Mouse (Mus musculus): ENCODE measurements at regions not wholly inside any gene's neighbourhood (a gene's known extent, or its start where the extent isn't known, plus 50 kb on each side); places are given as distances from the start of the nearest gene placed in this dataset.
"Not testable (repeated sequence)": the region's sequence is repeated elsewhere in the genome, so short reads cannot be mapped to it uniquely, and the experiment has no call there.

DNA sequence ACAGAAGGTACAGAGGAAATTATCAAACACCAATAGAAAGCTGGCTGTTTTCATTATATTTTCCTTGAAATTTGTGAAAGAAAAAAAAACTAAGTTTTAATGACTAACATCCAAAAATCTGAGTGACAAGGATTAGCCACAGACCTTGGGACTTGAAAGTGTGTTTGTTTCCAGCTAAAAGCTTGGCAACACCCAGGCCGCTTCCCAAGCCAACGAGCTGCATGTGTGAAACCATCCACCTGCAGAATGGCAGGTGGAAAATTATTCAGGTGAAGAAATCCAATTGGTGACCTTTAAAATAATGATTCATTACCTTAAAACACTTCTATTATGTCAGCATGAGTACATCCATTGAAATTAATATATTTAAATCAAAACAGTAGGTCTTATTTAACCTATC lies 672.7 kb upstream of the Mms22l start:
- DNase-seq = no peak

DNA sequence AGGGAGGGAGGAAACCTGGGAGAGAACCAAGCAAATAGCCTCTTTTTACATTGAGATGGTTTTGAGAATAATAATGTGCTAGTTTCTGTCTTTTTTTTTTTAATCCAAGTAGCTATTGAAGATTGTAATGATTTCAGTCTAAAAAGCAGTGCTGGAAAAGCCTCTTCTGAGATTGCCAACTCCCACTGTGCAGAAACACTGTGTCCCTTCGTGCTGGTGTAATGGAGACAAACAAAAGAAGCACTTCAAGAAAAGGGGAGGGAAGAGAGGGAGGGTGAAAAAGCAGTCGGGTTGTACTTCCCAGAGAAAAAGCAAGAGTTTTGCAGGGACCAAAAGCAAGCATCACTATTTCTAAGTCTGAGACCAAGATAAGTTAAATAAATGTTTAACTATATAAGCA lies 669.4 kb upstream of the Mms22l start:
- DNase-seq = no peak

DNA sequence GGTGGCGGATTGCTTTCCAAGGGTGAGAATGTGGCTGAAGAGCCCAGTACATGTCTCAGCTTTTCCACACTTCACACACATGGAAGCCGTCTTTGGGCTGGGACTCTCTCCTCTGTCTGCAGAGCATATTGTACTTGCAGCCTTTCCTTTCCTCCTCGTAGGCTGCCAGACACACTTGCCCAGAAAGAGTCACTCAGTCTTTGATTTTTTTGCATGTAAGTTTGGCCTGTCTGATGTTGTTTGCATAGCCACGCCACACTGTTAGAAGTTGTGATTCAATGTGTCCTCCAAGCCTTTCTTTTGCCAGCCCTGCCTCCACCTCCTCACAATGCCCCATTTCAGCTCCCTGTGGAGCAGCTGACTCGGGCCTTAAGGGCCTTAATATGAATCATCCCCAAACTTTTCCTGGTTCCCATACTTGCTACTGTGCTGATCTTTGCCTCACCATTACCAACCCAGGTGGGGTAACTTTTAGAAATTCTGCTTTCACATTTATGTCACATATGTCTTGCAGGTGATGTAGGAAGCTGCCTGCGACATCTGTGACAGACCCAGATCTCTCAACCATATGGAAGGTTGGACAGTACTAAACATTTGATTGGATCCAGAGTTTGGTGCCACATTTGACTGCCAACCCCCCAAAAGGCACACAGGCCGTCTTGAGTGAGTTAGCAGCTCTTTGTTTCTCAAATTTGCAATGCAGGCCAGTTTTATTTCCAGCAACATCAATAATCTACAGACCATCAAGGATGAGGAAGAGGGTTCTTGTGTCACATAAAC lies 663.7 kb upstream of the Mms22l start:
- DNase-seq = peak; percentile 82

DNA sequence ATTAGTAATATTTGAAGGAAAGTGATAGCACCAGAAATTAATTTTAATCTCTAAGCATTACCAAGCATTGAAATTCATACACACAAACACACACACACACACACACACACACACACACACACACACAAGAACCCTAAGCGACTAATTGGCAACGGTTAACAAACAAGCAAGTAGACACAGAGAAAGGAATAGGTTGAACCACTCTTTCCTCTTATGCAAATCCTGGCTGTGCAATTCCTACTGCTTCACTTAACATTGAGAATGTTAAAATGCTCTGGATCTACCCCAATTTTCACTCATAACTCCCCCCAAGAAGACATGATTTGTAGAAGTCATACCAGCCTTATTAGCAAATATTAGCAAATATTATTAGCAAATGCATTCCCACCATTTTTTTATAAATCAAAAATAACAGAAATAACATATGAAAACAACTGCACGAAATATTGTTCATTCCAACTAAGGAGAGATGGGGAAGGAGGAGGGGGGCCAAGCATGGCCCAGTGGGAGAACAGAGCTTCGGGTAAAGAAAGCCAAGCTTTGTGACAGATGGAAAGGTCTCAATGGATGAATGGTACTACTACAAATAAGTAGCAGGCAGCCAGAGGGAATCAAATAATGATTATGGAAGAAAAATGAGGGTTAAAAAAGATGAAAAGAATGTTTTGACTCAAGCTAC lies 652.5 kb upstream of the Mms22l start:
- no peak for DNase-seq

DNA sequence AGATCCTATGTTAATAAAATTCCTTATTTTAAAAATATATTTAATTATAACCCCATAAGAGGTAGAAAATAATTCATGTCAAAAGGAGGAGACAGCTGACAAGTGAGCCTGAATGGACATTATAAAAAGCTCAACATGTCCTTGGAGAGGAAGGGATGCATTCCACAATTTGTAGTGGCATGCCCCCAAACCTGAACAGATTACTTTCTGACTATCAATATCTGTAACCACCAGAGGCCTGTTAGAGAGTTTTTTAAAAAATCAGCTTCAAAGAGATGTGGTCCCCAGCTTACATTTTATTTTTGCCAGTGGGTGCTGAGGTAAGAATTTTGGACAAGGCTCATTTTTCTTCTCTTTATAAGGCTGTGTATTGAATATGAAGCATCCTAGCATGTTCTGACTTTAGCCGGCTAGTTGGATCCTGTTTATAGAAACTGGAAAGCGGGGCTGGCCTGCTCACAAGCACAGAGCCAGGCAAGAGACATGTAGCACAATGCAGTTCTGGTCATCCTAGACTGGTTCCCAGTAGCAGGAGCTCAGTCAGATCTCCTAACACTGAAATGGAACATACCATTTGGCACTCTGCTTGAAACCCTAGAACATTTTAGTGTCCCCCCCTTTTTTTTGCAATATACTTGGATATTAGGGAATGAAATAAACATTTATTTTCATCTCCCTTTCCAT lies 651.8 kb upstream of the Mms22l start:
- no peak for DNase-seq

DNA sequence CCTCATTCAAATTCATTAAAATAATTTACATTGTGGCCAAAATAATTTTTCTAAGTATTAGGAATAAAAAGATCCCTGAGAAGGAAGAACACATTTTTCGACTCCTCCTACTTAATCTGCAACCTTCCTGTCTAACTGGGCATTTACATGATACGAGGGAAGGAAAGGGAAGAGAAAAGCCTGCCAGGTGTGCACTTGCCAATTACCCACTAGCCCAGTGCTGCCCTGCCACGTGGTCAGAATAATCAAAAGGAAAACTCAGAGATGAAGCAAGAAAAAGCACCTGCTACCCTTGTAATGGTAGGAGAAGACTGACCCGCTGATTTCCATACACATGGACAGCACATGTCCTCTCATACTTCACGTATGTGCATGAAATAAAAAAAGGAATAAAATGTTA lies 651.0 kb upstream of the Mms22l start:
- no peak for DNase-seq

DNA sequence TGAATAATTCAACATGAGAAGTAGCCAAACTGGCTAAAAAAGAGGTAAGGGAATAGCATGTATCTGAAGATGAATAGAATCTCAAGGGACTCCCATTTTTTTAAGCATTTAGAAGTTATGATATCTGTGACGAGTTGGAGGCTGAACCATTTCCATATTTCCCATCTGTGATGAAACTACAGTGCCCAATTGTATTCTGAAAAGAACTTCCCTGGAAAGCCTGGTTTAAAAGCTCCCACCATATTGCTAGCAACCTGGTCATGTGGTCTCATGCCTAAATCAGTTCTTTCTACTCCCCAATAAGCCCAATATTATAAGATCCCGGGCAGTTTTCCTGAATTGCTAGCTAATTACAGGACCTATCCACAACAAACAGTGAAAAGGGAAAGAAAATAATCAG lies 645.6 kb upstream of the Mms22l start:
- no peak for DNase-seq

DNA sequence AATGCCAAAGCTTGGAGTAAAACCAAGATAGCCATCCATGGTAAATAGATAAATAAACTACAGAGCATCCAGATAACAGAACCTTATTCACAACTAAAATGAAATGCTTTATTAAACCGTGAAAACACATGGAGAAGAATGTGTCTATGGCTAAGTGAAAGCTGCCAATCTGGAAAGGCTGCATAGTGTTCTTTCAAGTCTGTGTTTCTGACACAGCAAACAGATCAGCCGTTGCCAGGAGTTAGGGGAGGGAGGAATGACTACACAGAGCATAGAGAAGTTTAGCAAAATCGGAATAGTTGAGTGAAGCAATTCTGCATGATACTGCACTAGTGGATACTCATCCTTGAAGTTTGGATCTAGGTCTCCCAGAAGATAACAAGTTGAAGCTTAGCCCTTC lies 633.8 kb upstream of the Mms22l start:
- DNase-seq = no peak

DNA sequence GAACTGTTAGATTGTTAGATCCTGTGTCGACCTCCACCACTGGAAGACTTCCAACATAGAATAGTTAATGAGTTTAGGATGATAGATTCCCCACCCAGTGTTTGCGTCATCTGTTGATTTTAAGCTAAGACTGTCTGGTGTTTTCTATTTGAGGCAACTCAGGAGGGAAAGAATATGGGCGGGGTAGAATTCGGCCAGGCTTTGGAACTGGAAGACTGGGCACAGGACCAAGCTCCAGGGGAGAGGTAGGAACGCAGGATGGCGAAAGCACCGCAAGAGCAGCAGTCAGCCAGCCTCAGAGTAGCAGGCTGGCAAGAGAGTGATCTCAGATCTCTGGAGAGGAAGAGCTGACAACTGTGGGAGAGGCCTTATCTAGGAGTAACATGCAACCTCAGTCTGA lies 616.2 kb upstream of the Mms22l start:
- DNase-seq = no peak

DNA sequence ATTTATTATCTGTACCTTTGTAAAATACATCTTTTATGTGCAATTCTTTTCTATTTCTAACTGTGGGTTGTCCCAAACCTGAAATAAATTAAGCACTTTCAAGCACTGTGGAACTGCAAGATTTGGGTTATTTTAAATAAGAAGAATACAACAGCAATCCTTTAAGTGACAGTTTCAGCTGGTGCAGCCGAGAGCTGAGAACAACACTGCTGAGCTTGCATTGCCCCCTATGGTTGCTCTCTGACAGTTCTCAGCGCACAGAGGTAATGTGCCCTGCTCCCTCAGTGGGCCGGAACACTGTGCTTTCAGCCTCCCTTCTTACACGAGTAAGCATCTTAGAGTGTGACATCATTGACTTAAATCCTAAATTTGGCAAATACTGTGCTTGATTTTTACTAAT lies 582.9 kb upstream of the Mms22l start:
- no peak for DNase-seq

DNA sequence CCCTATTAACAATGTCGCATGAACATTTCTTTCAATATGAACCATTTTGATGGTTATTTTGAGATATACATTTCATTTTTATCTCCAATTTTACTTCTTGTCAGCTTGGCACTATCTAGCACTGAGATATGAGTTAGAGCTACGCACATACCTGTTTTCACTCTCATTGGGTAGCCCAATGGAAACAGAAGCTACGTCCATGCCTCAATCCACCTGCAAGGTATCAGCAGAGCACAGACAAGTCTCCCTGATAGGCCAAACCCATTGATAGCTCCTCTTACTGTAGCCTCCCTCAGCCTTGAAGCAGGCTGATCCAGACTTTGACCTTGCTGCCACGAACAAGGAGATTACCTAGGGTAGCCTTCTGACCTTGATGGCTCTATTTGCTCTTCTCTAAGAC lies 582.4 kb upstream of the Mms22l start:
- DNase-seq = no peak

DNA sequence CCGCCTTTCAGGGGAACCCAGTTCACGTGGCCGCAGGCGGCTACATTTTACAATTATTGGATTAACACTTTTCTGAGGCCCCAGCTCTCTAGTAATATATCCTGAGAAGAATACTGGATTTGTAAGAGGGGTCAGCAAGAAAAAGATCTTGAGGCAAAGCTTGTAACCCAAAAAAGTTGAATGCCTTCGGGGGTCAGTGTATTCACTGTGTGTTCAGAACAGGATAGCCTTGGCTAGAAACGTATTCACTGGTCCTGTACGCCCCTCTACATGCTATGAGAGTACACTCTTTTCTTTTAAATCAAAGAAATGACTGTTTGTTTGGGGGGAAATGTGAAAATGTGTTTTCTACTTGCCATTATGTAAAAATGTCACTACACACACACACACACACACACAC lies 581.8 kb upstream of the Mms22l start:
- DNase-seq = no peak

DNA sequence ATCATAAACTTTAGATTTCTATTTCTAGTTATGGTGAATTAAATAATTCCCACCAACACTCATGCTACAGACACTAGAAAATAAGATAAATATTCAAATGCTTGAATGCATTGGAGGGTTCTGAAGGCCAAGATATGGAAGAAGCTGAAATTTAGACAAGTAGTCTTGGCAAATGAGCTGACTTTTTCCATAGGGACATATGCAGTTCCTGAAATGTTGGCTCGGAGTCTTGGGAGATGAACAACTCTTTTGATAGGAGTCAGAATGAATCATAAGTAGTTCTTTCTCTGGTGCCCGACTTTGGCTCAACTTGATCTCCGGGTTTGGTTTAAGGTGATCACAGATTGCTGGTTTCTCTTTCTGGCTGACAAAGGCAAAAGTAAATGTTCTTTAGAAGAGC lies 574.7 kb upstream of the Mms22l start:
- DNase-seq = no peak

DNA sequence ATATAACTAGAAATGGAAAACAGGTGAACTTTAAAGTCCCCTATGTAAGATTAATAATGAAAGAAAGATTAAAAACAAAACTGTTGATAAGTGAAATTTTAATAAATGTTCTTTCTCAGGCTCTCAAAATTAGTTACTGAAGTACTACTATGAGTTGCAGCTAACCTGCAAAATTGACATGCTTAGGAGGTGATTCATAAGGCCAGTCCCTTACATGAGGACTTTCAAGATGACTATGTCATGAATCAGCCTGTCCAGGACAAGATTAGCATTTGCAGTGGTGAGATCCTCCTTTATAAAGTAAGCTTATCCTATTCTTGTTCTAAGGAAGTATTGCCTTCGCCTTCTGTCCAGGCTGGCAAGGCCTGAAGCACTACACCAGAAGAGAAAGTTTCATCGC lies 542.1 kb upstream of the Mms22l start:
- no peak for DNase-seq

DNA sequence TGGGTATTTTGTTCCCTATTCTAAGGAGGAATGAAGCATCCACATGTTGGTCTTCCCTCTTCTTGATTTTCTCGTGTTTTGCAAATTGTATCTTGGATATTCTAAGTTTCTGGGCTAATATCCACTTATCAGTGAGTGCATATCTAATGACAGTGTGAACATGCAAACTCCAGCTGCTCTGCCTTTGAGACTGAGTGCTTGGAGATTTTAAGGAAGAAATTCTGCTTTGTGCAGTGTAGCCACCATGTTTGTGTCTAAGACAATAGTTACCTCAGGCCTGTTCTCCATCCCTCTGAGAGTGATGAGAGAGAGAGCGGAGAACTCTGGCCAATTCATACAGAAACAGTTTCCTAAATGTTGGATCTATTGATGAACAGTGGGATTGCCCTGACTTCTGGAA lies 514.1 kb upstream of the Mms22l start:
- DNase-seq = not testable (repeated sequence)

DNA sequence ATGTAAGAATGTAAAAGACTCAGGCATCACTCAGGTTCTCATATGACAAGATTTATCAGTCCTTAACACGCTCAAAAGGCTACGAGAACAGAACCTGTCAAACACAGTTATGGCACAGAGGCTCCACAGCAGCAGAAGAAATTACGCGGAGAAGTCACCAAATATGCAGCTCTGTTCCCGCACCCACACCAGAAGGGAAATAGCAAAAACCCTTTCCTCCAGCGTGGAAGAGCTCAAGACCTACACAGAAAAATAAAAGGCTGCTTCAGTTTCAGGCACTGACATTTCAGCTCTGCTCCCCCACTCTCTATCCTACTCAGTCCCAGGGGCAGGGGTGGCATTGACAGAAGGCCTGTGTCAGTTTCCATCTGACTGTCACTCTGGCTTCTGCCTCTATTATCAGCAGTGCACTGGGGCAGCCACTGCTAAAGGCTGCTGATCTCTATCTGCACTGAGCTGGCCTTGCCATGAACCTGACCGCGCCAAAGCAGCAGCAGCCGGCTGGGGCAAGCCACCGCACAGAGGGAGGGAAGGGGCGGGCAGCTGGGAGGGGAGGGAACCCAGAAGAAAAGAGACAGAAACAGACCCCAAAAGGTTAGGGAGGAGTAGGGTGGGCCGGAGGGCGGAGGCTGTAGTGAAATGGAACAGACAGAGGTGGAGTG lies 513.3 kb upstream of the Mms22l start:
- no peak for DNase-seq

DNA sequence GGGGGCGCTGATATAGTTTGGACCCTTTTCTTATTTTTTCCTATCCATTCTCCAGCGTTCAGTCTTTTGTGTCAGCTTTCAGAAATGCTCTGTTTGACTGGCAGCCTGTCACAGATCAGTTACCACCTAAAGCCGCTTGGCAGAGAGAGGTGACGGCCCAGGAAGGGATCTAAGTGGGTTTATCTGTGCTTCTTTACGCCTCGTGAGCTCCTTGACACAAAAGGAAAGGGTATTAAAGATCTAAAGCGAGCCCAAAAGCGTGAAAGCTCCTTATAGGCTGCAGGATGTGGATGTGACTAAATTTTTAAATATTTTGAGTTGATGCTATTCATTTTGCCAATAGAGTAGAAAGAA lies 512.8 kb upstream of the Mms22l start:
- no peak for DNase-seq

DNA sequence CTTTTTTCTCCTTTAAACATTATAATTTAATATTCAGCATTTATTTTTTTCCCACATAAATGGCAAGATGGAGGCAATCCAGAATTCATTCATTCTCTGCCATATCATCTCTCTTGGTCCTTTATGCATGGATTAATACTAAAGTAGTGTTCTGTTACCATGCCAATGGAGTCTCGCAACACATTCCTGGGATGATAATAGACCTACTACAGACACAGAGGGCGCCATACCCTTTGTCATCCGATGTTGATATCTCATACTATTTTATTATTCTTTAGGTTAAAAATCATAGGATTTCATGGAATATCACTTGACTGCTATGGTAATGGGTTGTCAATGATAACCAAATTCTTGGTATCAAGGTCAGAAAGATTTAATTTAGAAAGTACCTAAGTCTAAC lies 512.2 kb upstream of the Mms22l start:
- DNase-seq = no peak

DNA sequence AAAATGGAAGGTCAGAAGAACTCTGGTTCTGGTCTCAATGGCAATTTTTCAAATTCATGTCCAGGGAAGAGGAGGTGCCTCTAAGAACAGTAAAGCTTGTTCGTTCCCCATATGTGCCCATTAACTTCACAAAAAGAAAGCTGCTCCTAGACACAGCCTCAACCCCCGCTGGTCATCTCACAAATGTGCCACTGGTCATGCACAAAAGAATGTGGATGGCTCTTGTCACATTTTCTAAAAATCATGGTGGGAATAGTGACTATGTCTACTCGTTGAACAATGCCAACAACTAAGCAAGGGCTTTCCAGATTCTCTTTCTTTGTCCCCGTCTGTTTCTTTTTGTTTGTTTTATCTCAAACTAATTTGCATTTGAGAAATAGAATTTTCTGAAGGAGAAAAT lies 510.3 kb upstream of the Mms22l start:
- no peak for DNase-seq

DNA sequence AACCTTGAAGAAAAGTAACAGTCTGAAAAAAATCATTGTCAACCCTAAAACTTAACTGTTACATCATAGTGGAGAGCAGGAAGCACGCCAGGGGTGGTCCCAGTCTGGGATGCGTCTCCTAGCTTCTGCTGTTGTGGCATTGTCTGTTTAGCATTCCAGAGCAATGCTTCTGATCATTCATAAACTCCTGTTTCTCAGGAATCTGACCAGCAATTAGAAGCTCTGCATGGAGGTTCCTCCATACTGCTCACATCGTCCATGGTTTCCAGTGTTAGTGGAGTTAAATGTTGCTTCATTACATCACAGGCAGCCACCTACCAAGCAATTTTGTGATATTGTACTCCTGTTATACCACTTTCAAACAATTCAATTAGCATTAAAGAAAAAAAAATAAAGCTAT lies 502.4 kb upstream of the Mms22l start:
- DNase-seq = no peak

DNA sequence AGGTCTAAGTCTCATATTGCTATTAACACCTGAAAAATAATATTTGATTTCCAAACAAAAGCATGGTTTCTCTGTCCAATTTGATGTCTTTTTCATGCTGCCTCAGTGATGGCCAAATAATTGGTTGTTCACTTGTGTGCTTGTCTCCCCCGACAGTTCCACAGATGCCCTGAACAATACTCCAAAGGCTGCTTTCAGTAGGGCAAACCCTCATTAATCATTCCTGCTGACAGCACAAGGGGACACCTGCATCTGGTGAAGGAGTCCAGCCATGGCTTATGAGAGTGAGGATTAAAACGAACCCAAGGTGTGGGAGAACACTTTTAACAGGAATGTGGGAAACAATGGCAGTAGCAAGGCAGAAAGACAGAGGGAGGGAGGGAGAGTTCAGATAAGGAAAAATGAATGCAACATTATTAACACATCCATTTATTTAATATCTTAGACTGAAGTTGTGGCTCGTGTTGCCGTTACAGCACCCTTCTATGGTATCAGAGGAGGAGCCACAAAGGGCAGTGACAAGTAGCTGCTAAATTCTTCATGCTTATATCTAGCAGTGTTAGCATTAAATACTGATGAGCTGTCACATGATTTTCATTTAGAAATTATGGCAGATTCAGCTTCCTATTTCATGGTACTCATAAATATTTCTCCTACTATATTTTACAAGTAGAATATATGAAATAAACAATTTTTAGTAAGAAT lies 501.8 kb upstream of the Mms22l start:
- no peak for DNase-seq

DNA sequence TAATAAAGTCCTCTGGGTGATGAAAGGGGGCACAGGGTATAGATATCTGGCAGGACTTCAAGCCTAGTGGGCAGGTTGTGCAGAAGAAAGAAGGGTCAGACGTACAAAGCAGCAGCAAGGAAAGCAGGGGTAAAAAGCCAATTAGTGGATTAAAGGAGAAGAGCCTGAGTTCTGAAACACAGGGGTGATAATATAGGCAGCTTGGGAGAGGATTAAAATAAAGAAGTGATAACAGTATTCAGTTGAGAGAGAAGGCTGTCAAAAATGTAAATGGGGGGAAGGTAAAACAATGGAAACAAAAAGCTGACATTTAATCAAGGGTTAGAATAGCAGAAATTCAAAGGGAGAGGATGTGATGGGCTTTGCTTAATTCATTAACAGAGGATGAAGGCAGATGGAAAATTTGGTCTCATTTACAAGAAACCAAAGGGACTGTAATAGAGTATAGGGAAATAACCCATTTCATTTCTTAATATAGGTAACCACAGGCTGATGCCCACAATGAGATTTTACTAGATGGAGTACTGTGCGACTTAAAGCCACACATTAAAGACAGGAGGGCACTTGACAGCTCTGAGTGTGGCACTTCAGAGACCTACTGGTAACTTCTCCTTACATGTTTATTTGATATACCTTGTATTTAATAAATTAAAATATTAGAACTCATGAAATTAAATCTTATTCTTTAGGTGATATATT lies 489.8 kb upstream of the Mms22l start:
- DNase-seq = no peak

Data from heart, adult 11 months (tissue).